27 mouse cellular contexts compared by ENCODE assay signal in the genomic region with DNA sequence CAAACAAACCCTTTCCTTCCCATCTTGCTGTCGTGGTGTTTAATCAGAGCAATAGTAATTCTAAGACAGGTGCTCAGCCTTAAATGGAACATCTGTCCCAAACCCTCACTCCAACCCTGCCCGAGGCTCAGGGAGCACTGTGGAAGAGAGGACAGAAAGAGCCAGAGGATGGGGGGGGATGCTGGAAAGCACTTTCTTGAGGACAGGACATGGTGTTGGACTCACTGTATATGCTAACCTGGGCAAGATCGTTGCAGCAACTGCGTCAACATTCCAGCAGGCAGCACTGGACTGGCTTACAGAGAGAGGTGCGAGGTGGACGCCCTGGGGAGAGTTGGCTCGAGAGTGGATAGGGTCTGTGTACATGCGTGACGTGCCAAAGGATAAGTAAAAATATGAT. TPM values are rescaled to one million over a fixed set of nuclear protein-coding genes. Genes with fewer than 3 reads are reported as not detected.
DNase-seq lines count a peak whose midpoint lies in the region; ATAC-seq and TF ChIP-seq lines count a peak whose summit lies in the region.
"Had no signal": no experiment of that assay in that cellular context is flagged by ENCODE, and none has a peak within 500 bp of the region (broad histone marks: within the 10 kb centered on the region; RNA-seq: fewer than 3 reads in every experiment).

No protein-coding gene starts in this region.

- H3K27me3 ChIP-seq in intestine, embryonic 14.5 days (replicated peaks; ENCODE audit: control insufficient read depth, insufficient read depth, low read length): no peaks in the 10 kb centered on the region
- no peaks in the 10 kb centered on the region for H3K27me3 ChIP-seq in intestine, embryonic 15.5 days (replicated peaks)
- H3K27me3 ChIP-seq in midbrain, embryonic 11.5 days (ENCODE audit: control insufficient read depth, insufficient read depth, low read length): no peaks in the 10 kb centered on the region
- H3K27me3 ChIP-seq in midbrain, postnatal 0 days (ENCODE audit: insufficient read depth, low read length): no peaks in the 10 kb centered on the region
- H3K27me3 ChIP-seq: embryonic facial prominence, embryonic 12.5 days; forebrain, embryonic 12.5 days; Patski had no signal

- H3K4me1 ChIP-seq in intestine, embryonic 14.5 days (replicated peaks; ENCODE audit: control insufficient read depth, insufficient read depth, low read length): no peaks in the 10 kb centered on the region
- H3K4me1 ChIP-seq in intestine, embryonic 15.5 days (replicated peaks): no peaks in the 10 kb centered on the region
- no peaks in the 10 kb centered on the region; the same call in 1 of the 2 replicates for H3K4me1 ChIP-seq in midbrain, embryonic 11.5 days (ENCODE audit: control insufficient read depth, insufficient read depth, low read length)
- H3K4me1 ChIP-seq in midbrain, postnatal 0 days (ENCODE audit: insufficient read depth, low read length): no peaks in the 10 kb centered on the region
- H3K4me1 ChIP-seq: embryonic facial prominence, embryonic 12.5 days had no signal

- no peak overlapping the region for H3K27ac ChIP-seq in intestine, embryonic 14.5 days (ENCODE audit: low read depth)
- no peak overlapping the region for H3K27ac ChIP-seq in intestine, embryonic 15.5 days
- H3K27ac ChIP-seq in midbrain, embryonic 11.5 days (ENCODE audit: low read depth, low read length): no peak overlapping the region
- H3K27ac ChIP-seq in midbrain, postnatal 0 days (ENCODE audit: low read depth, low read length): no peak overlapping the region
- H3K27ac ChIP-seq: embryonic facial prominence, embryonic 10.5 days; embryonic facial prominence, embryonic 12.5 days; forebrain, embryonic 12.5 days had no signal

- WGBS in intestine, embryonic 14.5 days: 79% methylated on average over 9 of the region's 9 CpGs
- WGBS in intestine, embryonic 15.5 days: 85% methylated on average over 9 of the region's 9 CpGs
- WGBS in midbrain, embryonic 11.5 days: 90% methylated on average over 9 of the region's 9 CpGs
- WGBS in midbrain, postnatal 0 days: 85% methylated on average over 9 of the region's 9 CpGs

- TF ChIP-seq CTCF in midbrain, postnatal 0 days (IDR thresholded peaks at IDR 0.05): no peak

- H3K9me3 ChIP-seq in intestine, embryonic 14.5 days (ENCODE audit: control insufficient read depth, low read length): no peaks in the 10 kb centered on the region
- H3K9me3 ChIP-seq in intestine, embryonic 15.5 days: no peaks in the 10 kb centered on the region
- H3K9me3 ChIP-seq in midbrain, embryonic 11.5 days (ENCODE audit: control insufficient read depth, low read length): no peaks in the 10 kb centered on the region
- no peaks in the 10 kb centered on the region for H3K9me3 ChIP-seq in midbrain, postnatal 0 days (ENCODE audit: low read length)
- H3K9me3 ChIP-seq: embryonic facial prominence, embryonic 10.5 days; embryonic facial prominence, embryonic 12.5 days; forebrain, embryonic 12.5 days had no signal

- no peaks in the 10 kb centered on the region for H3K36me3 ChIP-seq in intestine, embryonic 14.5 days (ENCODE audit: control insufficient read depth, insufficient read depth, low read length)
- H3K36me3 ChIP-seq in intestine, embryonic 15.5 days: no peaks in the 10 kb centered on the region
- H3K36me3 ChIP-seq in midbrain, embryonic 11.5 days (ENCODE audit: control insufficient read depth, insufficient read depth, low read length): no peaks in the 10 kb centered on the region
- no peaks in the 10 kb centered on the region for H3K36me3 ChIP-seq in midbrain, postnatal 0 days (ENCODE audit: insufficient read depth, low read length)
- H3K36me3 ChIP-seq: embryonic facial prominence, embryonic 10.5 days; embryonic facial prominence, embryonic 12.5 days; forebrain, embryonic 12.5 days; G1E had no signal

- DNase-seq in embryo, embryonic 10 days (ENCODE audit: low spot score): peak; percentile 1
- DNase-seq in embryo, embryonic 10.5 days (ENCODE audit: low spot score): no peak
- DNase-seq in heart, adult 11 months: peak; percentile 78
- DNase-seq in heart, adult 9 months (ENCODE audit: low spot score in 2 of 2): no peak
- DNase-seq in intestine, embryonic 14.5 days (ENCODE audit: low spot score): peak; percentile 37
- DNase-seq in midbrain, embryonic 11.5 days (ENCODE audit: low spot score, missing footprints): peak; percentile 72
- DNase-seq in midbrain, postnatal 0 days (ENCODE audit: low spot score): no peak
- DNase-seq: adrenal gland, adult 8-10 months; adrenal gland, postnatal 14 days; adrenal gland, postnatal 36 days; B cell, adult 2 months; cerebellum, adult 11-12 months; cerebellum, adult 2 months; cerebellum, adult 9-10 months; cerebellum, postnatal 10 days; cerebellum, postnatal 25 days; forebrain, postnatal 0 days had no signal

- no peak overlapping the region for H3K4me2 ChIP-seq in intestine, embryonic 14.5 days (ENCODE audit: low read length)
- no peak overlapping the region for H3K4me2 ChIP-seq in intestine, embryonic 15.5 days (replicated peaks)
- no peak overlapping the region for H3K4me2 ChIP-seq in midbrain, embryonic 11.5 days
- no peak overlapping the region for H3K4me2 ChIP-seq in midbrain, postnatal 0 days (ENCODE audit: low read depth, low read length, poor library complexity, severe bottlenecking)
- H3K4me2 ChIP-seq: embryonic facial prominence, embryonic 12.5 days; forebrain, embryonic 12.5 days had no signal

- no peak for ATAC-seq in intestine, embryonic 14.5 days (replicated peaks; ENCODE audit: low FRiP score, low TSS enrichment, low read depth)
- no peak for ATAC-seq in intestine, embryonic 15.5 days
- no peak for ATAC-seq in midbrain, embryonic 11.5 days (ENCODE audit: low FRiP score)
- no peak for ATAC-seq in midbrain, postnatal 0 days (ENCODE audit: low FRiP score)
- ATAC-seq: activated CD4-positive, CD25-positive, alpha-beta regulatory T cell, adult 4 months; CD4-positive, CD25-positive, alpha-beta regulatory T cell, adult 4 months; forebrain, embryonic 14.5 days; forebrain, postnatal 0 days; Patski had no signal

- no peak overlapping the region for H3K9ac ChIP-seq in intestine, embryonic 14.5 days (ENCODE audit: low read length)
- H3K9ac ChIP-seq in intestine, embryonic 15.5 days: no peak overlapping the region
- no peak overlapping the region for H3K9ac ChIP-seq in midbrain, embryonic 11.5 days (ENCODE audit: low read length)
- no peak overlapping the region for H3K9ac ChIP-seq in midbrain, postnatal 0 days (replicated peaks; ENCODE audit: low read length, poor library complexity, severe bottlenecking)
- H3K9ac ChIP-seq: embryonic facial prominence, embryonic 12.5 days; forebrain, embryonic 12.5 days; forebrain, postnatal 0 days had no signal

- H3K4me3 ChIP-seq in intestine, embryonic 14.5 days (ENCODE audit: low read depth, low read length): no peak overlapping the region
- H3K4me3 ChIP-seq in intestine, embryonic 15.5 days (replicated peaks): no peak overlapping the region
- no peak overlapping the region for H3K4me3 ChIP-seq in midbrain, embryonic 11.5 days (ENCODE audit: low read depth, low read length)
- H3K4me3 ChIP-seq in midbrain, postnatal 0 days (ENCODE audit: low read depth, low read length): no peak overlapping the region
- H3K4me3 ChIP-seq: embryonic facial prominence, embryonic 10.5 days; embryonic facial prominence, embryonic 12.5 days; forebrain, embryonic 12.5 days had no signal

RNA-seq across cellular contexts. Expression of gene Yy1, which starts 43.3 kb away (rescaled TPM):
- polyA plus RNA-seq in intestine, embryonic 14.5 days (2014; fragmentation: Nextera tagmentation; extraction: Ambion mirVana): 18.4 and 20.5 TPM in 2 replicates
- 15.3 and 15.7 TPM in 2 replicates for polyA plus RNA-seq in intestine, embryonic 15.5 days (2015; fragmentation: Nextera tagmentation; extraction: Ambion mirVana)
- 19.0 and 19.5 TPM in 2 replicates for polyA plus RNA-seq in midbrain, embryonic 11.5 days (2014; fragmentation: Nextera tagmentation; extraction: Ambion mirVana)
- 35.4 and 38.3 TPM in 2 replicates for total RNA-seq in midbrain, postnatal 0 days (2014; rRNA removed)
- 7.4 and 9.2 TPM in 2 replicates for polyA plus RNA-seq in midbrain, postnatal 0 days (2015; fragmentation: Nextera tagmentation; extraction: Ambion mirVana)

RNA-seq across cellular contexts. Expression of gene Degs2, which starts 47.3 kb away (rescaled TPM):
- polyA plus RNA-seq in intestine, embryonic 14.5 days (2014; fragmentation: Nextera tagmentation; extraction: Ambion mirVana): 43.9 and 51.6 TPM in 2 replicates
- polyA plus RNA-seq in intestine, embryonic 15.5 days (2015; fragmentation: Nextera tagmentation; extraction: Ambion mirVana): 88.3 and 109 TPM in 2 replicates
- 1.0 TPM in 2 replicates for polyA plus RNA-seq in midbrain, embryonic 11.5 days (2014; fragmentation: Nextera tagmentation; extraction: Ambion mirVana)
- total RNA-seq in midbrain, postnatal 0 days (2014; rRNA removed): 0.71 and 2.1 TPM in 2 replicates
- polyA plus RNA-seq in midbrain, postnatal 0 days (2015; fragmentation: Nextera tagmentation; extraction: Ambion mirVana): 1.1 and 1.4 TPM in 2 replicates
- total RNA-seq: adrenal gland, adult 8-10 months; adrenal gland, postnatal 14 days; CH12.LX; forebrain, postnatal 0 days; G1E had no signal
- polyA plus RNA-seq: G1E had no signal

Comparison
In these comparisons a context has a peak if more than half of its experiments do, and no peak if none do; other contexts are left out.
1. DNase-seq: peak in embryo, embryonic 10 days (single experiment), heart, adult 11 months (single experiment), intestine, embryonic 14.5 days (single experiment) and midbrain, embryonic 11.5 days (single experiment); none in embryo, embryonic 10.5 days (single experiment), heart, adult 9 months (0 of 2) and midbrain, postnatal 0 days (single experiment).
2. RNA of gene Degs2, which starts 47.3 kb away (polyA plus RNA-seq): 88.3 to 109 TPM in intestine, embryonic 15.5 days and 43.9 to 51.6 TPM in intestine, embryonic 14.5 days; 1.1 to 1.4 TPM in midbrain, postnatal 0 days and 1.0 TPM in midbrain, embryonic 11.5 days; every median in the first group is over 10 times any median in the second.